Mouse (Mus musculus): ENCODE results near the gene Txlnb. TPM values are rescaled to one million over a fixed set of nuclear protein-coding genes. Genes with fewer than 3 reads are reported as not detected.

Gene Txlnb
- polyA plus RNA-seq (2015; fragmentation: Nextera tagmentation; extraction: Ambion mirVana) = 0.38 TPM in 2 replicates

DNA sequence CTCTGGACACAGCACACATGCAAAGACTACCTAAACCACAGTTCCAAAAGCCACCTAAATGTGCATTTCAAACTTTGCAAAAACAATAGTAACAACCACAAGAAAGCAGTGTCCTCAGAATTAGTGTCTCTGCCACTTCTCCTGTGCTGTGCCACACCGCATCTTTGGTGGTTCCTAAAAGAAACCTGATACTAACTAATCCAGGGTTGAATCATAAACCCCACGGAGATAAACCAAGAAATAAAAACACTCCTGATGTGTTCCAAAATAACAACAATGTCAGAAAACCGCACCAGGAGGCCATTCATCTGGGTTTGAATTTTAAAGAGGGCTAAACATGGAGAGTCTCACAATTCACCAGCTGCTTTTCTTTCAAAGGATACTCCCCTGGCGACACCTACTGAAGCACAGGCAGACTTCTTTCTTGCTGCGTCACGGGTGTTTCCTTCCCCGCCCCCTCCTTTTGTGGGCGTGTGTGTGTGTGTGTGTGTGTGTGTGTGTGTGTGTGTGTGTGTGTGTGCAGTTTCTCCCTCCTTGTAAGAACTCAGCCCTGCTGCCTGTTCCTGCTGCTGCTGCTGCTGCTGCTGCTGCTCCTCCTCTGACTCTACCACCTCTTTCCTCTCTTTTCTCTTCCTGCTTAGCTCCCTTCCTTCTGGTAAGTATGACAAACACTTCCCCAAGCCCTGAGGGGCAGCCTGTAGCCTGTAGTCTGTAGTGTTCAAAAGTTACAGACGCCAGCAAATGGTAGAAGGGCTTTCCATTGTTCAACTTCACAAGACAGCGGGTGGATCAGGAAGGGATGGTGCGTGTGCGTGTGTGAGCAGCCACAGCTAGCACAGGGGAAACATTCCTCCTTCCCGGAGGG lies at the start of gene Txlnb:
Gene Txlnb, plus strand, starts transcription at position 460 of the 865 bp plus-strand sequence.
- H3K4me2 ChIP-seq (ENCODE audit: low read length) = peak within 1 kb of the TSS; percentile 34
- H3K27me3 ChIP-seq (ENCODE audit: insufficient read depth, low read length) = no peaks in the 10 kb centered on the region
- no peaks in the 10 kb centered on the region for H3K9me3 ChIP-seq (replicated peaks; ENCODE audit: low read length)
- 8% methylated on average over 13 of the region's 13 CpGs for WGBS
- no peak within 1 kb of the TSS for H3K9ac ChIP-seq (ENCODE audit: low read depth, low read length)
- peak; percentile 24; the same call in 1 of the 2 replicates for TF ChIP-seq CTCF (IDR thresholded peaks at IDR 0.05; ENCODE audit: low read depth)
- H3K36me3 ChIP-seq (ENCODE audit: insufficient read depth, low read length) = no peaks in the 10 kb centered on the region
- H3K4me1 ChIP-seq (replicated peaks; ENCODE audit: insufficient read depth, low read length) = peaks cover 9% of the 10 kb centered on the region; the same call in 1 of the 2 replicates
- H3K27ac ChIP-seq = peak within 1 kb of the TSS; percentile 73
- peak within 1 kb of the TSS; percentile 0; the same call in 1 of the 2 replicates for H3K4me3 ChIP-seq (replicated peaks; ENCODE audit: low read depth, low read length)
- ATAC-seq (replicated peaks; ENCODE audit: low FRiP score, low read depth) (peak; percentile 88), DNase-seq (ENCODE audit: low spot score) (peak; percentile 85)

DNA sequence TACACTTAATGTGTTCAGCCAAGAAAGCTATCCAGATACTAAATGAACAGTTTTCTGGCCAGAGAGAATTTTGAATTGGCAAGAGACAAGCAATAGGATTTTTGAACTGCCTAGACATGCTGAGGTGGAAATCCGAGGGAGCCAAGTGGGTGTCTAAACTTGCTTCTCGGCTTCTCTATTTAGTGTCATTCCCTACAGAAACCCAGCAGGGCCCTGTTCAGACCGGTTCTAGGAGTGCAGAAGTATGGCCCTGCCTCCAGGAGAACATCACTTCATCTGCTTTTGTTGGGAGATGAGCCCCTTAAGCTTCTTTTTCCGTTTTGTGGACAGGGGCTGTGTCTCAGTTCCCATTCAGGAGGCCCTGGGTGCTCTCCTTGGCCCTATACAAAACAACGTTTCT lies 43.5 kb upstream of the Txlnb start:
- TF ChIP-seq CTCF (IDR thresholded peaks at IDR 0.05; ENCODE audit: low read depth) = no peak
- no peaks in the 10 kb centered on the region; the same call in 1 of the 2 replicates for H3K9me3 ChIP-seq (replicated peaks; ENCODE audit: low read length)
- H3K4me1 ChIP-seq (replicated peaks; ENCODE audit: insufficient read depth, low read length) = no peaks in the 10 kb centered on the region
- WGBS = 78% methylated on average over 5 of the region's 5 CpGs
- no peak overlapping the region for H3K9ac ChIP-seq (ENCODE audit: low read depth, low read length)
- H3K4me3 ChIP-seq (replicated peaks; ENCODE audit: low read depth, low read length) = no peak overlapping the region
- no peak overlapping the region for H3K4me2 ChIP-seq (ENCODE audit: low read length)
- no peak overlapping the region for H3K27ac ChIP-seq
- ATAC-seq (replicated peaks; ENCODE audit: low FRiP score, low read depth) = no peak
- no peaks in the 10 kb centered on the region for H3K36me3 ChIP-seq (ENCODE audit: insufficient read depth, low read length)
- no peaks in the 10 kb centered on the region for H3K27me3 ChIP-seq (ENCODE audit: insufficient read depth, low read length)
- no peak for DNase-seq (ENCODE audit: low spot score)

DNA sequence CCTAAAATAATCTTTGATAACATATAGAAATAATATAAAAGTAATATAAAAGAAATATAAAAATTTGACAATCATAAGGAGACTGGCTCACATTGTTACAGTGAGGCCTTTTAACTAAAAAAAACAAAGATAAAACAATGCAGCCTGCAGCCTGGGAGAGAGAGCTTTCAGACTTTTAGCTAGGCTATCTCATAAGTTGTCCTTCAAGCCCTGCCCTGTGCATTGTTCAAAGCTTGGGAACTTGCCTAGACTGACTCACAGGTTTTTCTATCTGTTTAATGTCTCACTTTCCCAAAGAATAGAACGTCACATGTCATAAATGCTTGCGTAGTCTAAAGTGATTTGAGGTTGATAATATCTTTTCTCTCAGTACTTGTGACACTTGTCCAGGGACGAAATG lies 36.3 kb upstream of the Txlnb start:
- 89% methylated on average over 3 of the region's 3 CpGs for WGBS
- Histone ChIP-seq H3K27ac (no peak overlapping the region), H3K27me3 (ENCODE audit: insufficient read depth, low read length) (no peaks in the 10 kb centered on the region), H3K4me2 (ENCODE audit: low read length) (no peak overlapping the region), H3K36me3 (ENCODE audit: insufficient read depth, low read length) (no peaks in the 10 kb centered on the region), H3K4me1 (replicated peaks; ENCODE audit: insufficient read depth, low read length) (no peaks in the 10 kb centered on the region), H3K9me3 (replicated peaks; ENCODE audit: low read length) (no peaks in the 10 kb centered on the region; the same call in 1 of the 2 replicates), H3K4me3 (replicated peaks; ENCODE audit: low read depth, low read length) (no peak overlapping the region), H3K9ac (ENCODE audit: low read depth, low read length) (no peak overlapping the region)
- ATAC-seq (replicated peaks; ENCODE audit: low FRiP score, low read depth) (no peak), DNase-seq (ENCODE audit: low spot score) (no peak)
- TF ChIP-seq CTCF (IDR thresholded peaks at IDR 0.05; ENCODE audit: low read depth) = no peak

DNA sequence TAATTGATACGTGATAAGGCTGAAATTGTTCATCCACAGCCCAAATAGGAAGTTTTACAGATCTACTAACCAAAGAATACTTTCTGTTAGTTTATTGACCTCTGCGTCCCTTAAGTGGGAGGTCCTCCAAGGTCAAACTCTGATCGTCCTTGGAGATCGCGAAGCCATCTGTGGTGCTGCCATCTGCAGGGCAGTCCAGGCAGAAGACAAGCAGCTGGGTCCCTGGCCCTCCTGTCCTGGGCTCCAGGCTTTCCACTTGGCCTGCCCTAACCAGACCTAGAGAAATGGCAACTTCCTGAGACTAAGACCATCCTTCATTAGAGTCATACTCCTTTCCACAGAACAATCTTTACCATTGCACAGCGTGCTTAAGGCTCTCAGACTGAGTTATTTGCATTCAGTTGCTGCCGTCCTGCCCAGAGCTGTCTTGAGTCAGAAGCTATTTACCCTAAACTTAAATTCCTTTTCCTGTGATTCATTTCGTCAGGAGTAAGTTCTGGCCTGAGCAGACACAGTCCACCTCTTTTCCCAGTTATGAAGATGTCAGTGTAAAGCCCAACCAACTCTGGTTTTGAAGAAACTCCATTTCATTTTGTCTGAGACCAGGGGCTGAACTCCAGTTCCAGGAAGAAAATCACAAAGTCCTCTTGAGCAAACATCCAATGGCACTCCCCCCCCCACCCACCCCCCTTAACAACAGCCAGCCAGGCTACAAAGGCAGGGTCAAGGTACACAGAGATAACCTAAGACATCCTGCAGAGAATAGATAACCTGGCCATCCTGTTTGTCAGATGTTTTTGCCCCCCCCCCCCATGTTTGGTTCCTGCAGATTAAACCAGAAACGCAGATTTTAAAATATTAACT lies 35.0 kb upstream of the Txlnb start:
- TF ChIP-seq CTCF (IDR thresholded peaks at IDR 0.05; ENCODE audit: low read depth) = peak; percentile 32; the same call in 1 of the 2 replicates
- Histone ChIP-seq H3K4me2 (ENCODE audit: low read length) (no peak overlapping the region), H3K27me3 (ENCODE audit: insufficient read depth, low read length) (no peaks in the 10 kb centered on the region), H3K9ac (ENCODE audit: low read depth, low read length) (no peak overlapping the region), H3K9me3 (replicated peaks; ENCODE audit: low read length) (no peaks in the 10 kb centered on the region), H3K36me3 (ENCODE audit: insufficient read depth, low read length) (no peaks in the 10 kb centered on the region), H3K27ac (no peak overlapping the region), H3K4me3 (replicated peaks; ENCODE audit: low read depth, low read length) (no peak overlapping the region), H3K4me1 (replicated peaks; ENCODE audit: insufficient read depth, low read length) (no peaks in the 10 kb centered on the region)
- no peak for DNase-seq (ENCODE audit: low spot score)
- WGBS = 70% methylated on average over 9 of the region's 9 CpGs
- ATAC-seq (replicated peaks; ENCODE audit: low FRiP score, low read depth) = no peak

DNA sequence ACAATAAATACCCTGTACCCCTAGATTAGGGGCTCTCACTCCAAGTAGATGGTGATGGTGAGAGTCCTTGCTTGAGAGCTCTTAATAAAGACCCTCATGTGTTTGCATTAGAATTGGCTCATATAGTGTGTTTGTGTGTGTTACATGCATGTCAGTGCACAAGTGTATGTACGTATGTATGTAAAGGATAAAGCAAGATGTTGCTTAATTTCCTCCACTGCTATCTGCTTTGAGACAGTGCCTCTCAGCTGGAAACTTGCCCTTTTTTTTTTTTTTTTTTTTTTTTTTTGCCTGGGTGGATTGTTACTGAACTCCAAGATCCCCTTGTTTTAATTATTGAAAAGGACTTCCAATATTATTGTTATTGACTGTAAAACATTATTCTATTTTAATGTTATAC lies 34.4 kb upstream of the Txlnb start:
- Histone ChIP-seq H3K4me3 (replicated peaks; ENCODE audit: low read depth, low read length) (no peak overlapping the region), H3K9me3 (replicated peaks; ENCODE audit: low read length) (no peaks in the 10 kb centered on the region), H3K4me1 (replicated peaks; ENCODE audit: insufficient read depth, low read length) (no peaks in the 10 kb centered on the region), H3K9ac (ENCODE audit: low read depth, low read length) (no peak overlapping the region), H3K27ac (no peak overlapping the region), H3K27me3 (ENCODE audit: insufficient read depth, low read length) (no peaks in the 10 kb centered on the region), H3K4me2 (ENCODE audit: low read length) (no peak overlapping the region), H3K36me3 (ENCODE audit: insufficient read depth, low read length) (no peaks in the 10 kb centered on the region)
- DNase-seq (ENCODE audit: low spot score) = no peak
- TF ChIP-seq CTCF (IDR thresholded peaks at IDR 0.05; ENCODE audit: low read depth) = no peak
- ATAC-seq (replicated peaks; ENCODE audit: low FRiP score, low read depth) = no peak
- 83% methylated on average over 1 of the region's 1 CpGs for WGBS

DNA sequence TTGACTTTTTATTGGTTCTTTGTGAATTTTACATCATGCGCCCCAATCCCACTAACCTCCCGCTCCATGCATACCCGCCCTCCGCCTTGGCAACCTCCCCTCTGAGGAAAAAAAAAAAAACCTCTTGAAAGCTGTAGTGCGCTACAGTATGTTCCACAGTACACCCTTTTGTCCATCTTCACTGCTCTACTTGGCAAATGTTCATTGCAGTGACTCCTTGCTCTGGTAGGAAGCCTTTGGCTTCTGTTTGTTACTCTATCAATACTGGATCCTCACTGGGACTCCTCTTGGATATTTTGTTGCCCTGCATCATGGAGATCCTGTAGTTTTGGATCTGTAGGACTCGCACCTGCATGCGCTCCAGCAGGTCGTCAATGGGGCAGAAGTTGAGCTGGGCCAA lies 33.1 kb upstream of the Txlnb start:
- Histone ChIP-seq H3K9me3 (replicated peaks; ENCODE audit: low read length) (no peaks in the 10 kb centered on the region), H3K9ac (ENCODE audit: low read depth, low read length) (no peak overlapping the region), H3K4me3 (replicated peaks; ENCODE audit: low read depth, low read length) (no peak overlapping the region), H3K27ac (no peak overlapping the region), H3K4me1 (replicated peaks; ENCODE audit: insufficient read depth, low read length) (no peaks in the 10 kb centered on the region), H3K36me3 (ENCODE audit: insufficient read depth, low read length) (no peaks in the 10 kb centered on the region), H3K27me3 (ENCODE audit: insufficient read depth, low read length) (no peaks in the 10 kb centered on the region), H3K4me2 (ENCODE audit: low read length) (no peak overlapping the region)
- TF ChIP-seq CTCF (IDR thresholded peaks at IDR 0.05; ENCODE audit: low read depth) = no peak
- no peak for ATAC-seq (replicated peaks; ENCODE audit: low FRiP score, low read depth)
- DNase-seq (ENCODE audit: low spot score) = no peak
- 95% methylated on average over 8 of the region's 8 CpGs for WGBS

All from kidney, postnatal 0 days (tissue).